Mouse (Mus musculus) hindbrain, embryonic 12.5 days (tissue): ENCODE data around the gene Slco1a5. TPM values are rescaled to one million over a fixed set of nuclear protein-coding genes. Genes with fewer than 3 reads are reported as not detected.

Experiments used
- ATAC-seq: fragments of 200-750 bp; cut with Nextera tagmentation; 2 replicates; pipeline ENCODE4 v1.8.0; 2017; ENCODE audit warnings: moderate TSS enrichment; ENCODE audit not compliant: low FRiP score
- H3K27ac ChIP-seq: fragments of 300-500 bp; sonication (generic); 2 replicates; pipeline ENCODE4 v1.5.1; 2016; ENCODE audit warnings: mild to moderate bottlenecking
- H3K27me3 ChIP-seq: fragments of 300-500 bp; sonication (generic); 2 replicates; pipeline ENCODE4 v1.6.1; 2016; ENCODE audit warnings: mild to moderate bottlenecking
- H3K36me3 ChIP-seq: fragments of 300-500 bp; sonication (generic); 2 replicates; pipeline ENCODE4 v1.6.1; 2016; ENCODE audit warnings: mild to moderate bottlenecking
- H3K4me1 ChIP-seq: fragments of 300-500 bp; sonication (generic); 2 replicates; pipeline ENCODE4 v1.6.1; 2016
- H3K4me2 ChIP-seq: fragments of 300-500 bp; sonication (generic); replicated peaks from 2 replicates; pipeline ENCODE4 v1.6.1; 2016; ENCODE audit warnings: mild to moderate bottlenecking
- H3K4me3 ChIP-seq: fragments of 300-500 bp; sonication (generic); 2 replicates; pipeline ENCODE4 v1.5.1; 2016; ENCODE audit warnings: mild to moderate bottlenecking
- H3K9ac ChIP-seq: fragments of 300-500 bp; sonication (generic); 2 replicates; pipeline ENCODE4 v1.6.1; 2016; ENCODE audit warnings: mild to moderate bottlenecking, moderate library complexity
- H3K9me3 ChIP-seq: fragments of 300-500 bp; sonication (generic); replicated peaks from 2 replicates; pipeline ENCODE4 v1.6.1; 2016; ENCODE audit warnings: mild to moderate bottlenecking
- WGBS: fragments of 180-500 bp; shearing (Covaris S2); methylation state at CpG from one replicate; pipeline ENCODE4 v1.1.7; 2016; 5-methylcytosine and 5-hydroxymethylcytosine counted together
- polyA plus RNA-seq: library from polyadenylated mRNA; unstranded; fragments of >200 nt; fragmentation: Nextera tagmentation; extraction: Ambion mirVana; gene quantifications from 2 replicates; pipeline ENCODE4 v1.2.1, GENCODE M21; 2016

The Slco1a5 gene
- polyA plus RNA-seq, 1 experiment from 2014 or later, result 0.83 TPM

GRCm38 (mm10) chr6:142345440-142346038, 22.8 kb upstream of the Slco1a5 start, which contains the start of gene Pyroxd1:
Pyroxd1 (plus strand) TSS chr6:142345654.
- H3K36me3 ChIP-seq, result peaks cover 12% of the 10 kb centered on the region
- H3K27ac ChIP-seq, result peak within 1 kb of the TSS; percentile 88
- peak within 1 kb of the TSS; percentile 81 for H3K4me3 ChIP-seq
- 0 out of 2 replicates have a peak, but pooled peaks cover 10% of the 10 kb centered on the region for H3K4me1 ChIP-seq
- WGBS, result 1% methylated on average over 48 of the region's 48 CpGs
- no peaks in the 10 kb centered on the region for H3K27me3 ChIP-seq
- peak; percentile 93 for ATAC-seq
- no peaks in the 10 kb centered on the region for H3K9me3 ChIP-seq
- H3K9ac ChIP-seq, result peak within 1 kb of the TSS; percentile 73
- peak within 1 kb of the TSS; percentile 52 for H3K4me2 ChIP-seq

GRCm38 (mm10) chr6:142343561-142343960, 20.8 kb upstream of the Slco1a5 start:
- H3K27ac ChIP-seq, result no peak overlapping the region
- 71% methylated on average over 2 of the region's 2 CpGs for WGBS
- H3K27me3 ChIP-seq, result no peaks in the 10 kb centered on the region
- H3K9me3 ChIP-seq, result no peaks in the 10 kb centered on the region
- no peak overlapping the region for H3K4me3 ChIP-seq
- no peaks in the 10 kb centered on the region for H3K36me3 ChIP-seq
- ATAC-seq, result no peak
- no peak overlapping the region for H3K9ac ChIP-seq
- H3K4me1 ChIP-seq, result 0 out of 2 replicates have a peak, but pooled peaks cover 10% of the 10 kb centered on the region
- no peak overlapping the region for H3K4me2 ChIP-seq

- H3K36me3 ChIP-seq, result no peaks in the 10 kb centered on the region
- no peak overlapping the region for H3K4me3 ChIP-seq
- no peak overlapping the region for H3K4me2 ChIP-seq
- H3K27me3 ChIP-seq, result no peaks in the 10 kb centered on the region
- H3K9ac ChIP-seq, result no peak overlapping the region
- no peaks in the 10 kb centered on the region for H3K4me1 ChIP-seq
- no peaks in the 10 kb centered on the region for H3K9me3 ChIP-seq
- no peak overlapping the region for H3K27ac ChIP-seq
- no peak for ATAC-seq
- WGBS, result 61% methylated on average over 2 of the region's 2 CpGs
Observed at GRCm38 (mm10) chr6:142339576-142339975, 16.8 kb upstream of the Slco1a5 start.

GRCm38 (mm10) chr6:142338961-142339360, 16.2 kb upstream of the Slco1a5 start:
- Histone ChIP-seq H3K4me2 (no peak overlapping the region), H3K27me3 (no peaks in the 10 kb centered on the region), H3K9ac (no peak overlapping the region), H3K4me3 (no peak overlapping the region), H3K9me3 (no peaks in the 10 kb centered on the region), H3K27ac (no peak overlapping the region), H3K4me1 (no peaks in the 10 kb centered on the region), H3K36me3 (no peaks in the 10 kb centered on the region)
- 69% methylated on average over 2 of the region's 2 CpGs for WGBS
- ATAC-seq, result no peak

- no peak for ATAC-seq
- H3K9ac ChIP-seq, result no peak overlapping the region
- H3K27me3 ChIP-seq, result no peaks in the 10 kb centered on the region
- no peak overlapping the region for H3K27ac ChIP-seq
- no peaks in the 10 kb centered on the region for H3K9me3 ChIP-seq
- H3K4me2 ChIP-seq, result no peak overlapping the region
- H3K36me3 ChIP-seq, result no peaks in the 10 kb centered on the region
- no peaks in the 10 kb centered on the region for H3K4me1 ChIP-seq
- H3K4me3 ChIP-seq, result no peak overlapping the region
- 63% methylated on average over 1 of the region's 1 CpGs for WGBS
Observed at GRCm38 (mm10) chr6:142329201-142329600, 6.4 kb upstream of the Slco1a5 start.

GRCm38 (mm10) chr6:142326598-142326997, 3.8 kb upstream of the Slco1a5 start:
- no peaks in the 10 kb centered on the region for H3K36me3 ChIP-seq
- no peaks in the 10 kb centered on the region for H3K9me3 ChIP-seq
- H3K4me1 ChIP-seq, result 0 out of 2 replicates have a peak, but pooled peaks cover 3% of the 10 kb centered on the region
- no peak for ATAC-seq
- H3K4me2 ChIP-seq, result no peak overlapping the region
- 83% methylated on average over 3 of the region's 3 CpGs for WGBS
- no peaks in the 10 kb centered on the region for H3K27me3 ChIP-seq
- no peak overlapping the region for H3K27ac ChIP-seq
- H3K4me3 ChIP-seq, result no peak overlapping the region
- H3K9ac ChIP-seq, result no peak overlapping the region

- Histone ChIP-seq H3K27ac (no peak overlapping the region), H3K27me3 (no peaks in the 10 kb centered on the region), H3K9me3 (no peaks in the 10 kb centered on the region), H3K36me3 (no peaks in the 10 kb centered on the region), H3K9ac (no peak overlapping the region), H3K4me1 (no peaks in the 10 kb centered on the region), H3K4me2 (no peak overlapping the region), H3K4me3 (no peak overlapping the region)
- ATAC-seq, result no peak
Observed at GRCm38 (mm10) chr6:142317106-142317505, 5.7 kb downstream of the Slco1a5 start.

GRCm38 (mm10) chr6:142314285-142314684, 8.5 kb downstream of the Slco1a5 start:
- no peak for ATAC-seq
- H3K9ac ChIP-seq, result no peak overlapping the region
- WGBS, result 85% methylated on average over 5 of the region's 5 CpGs
- no peak overlapping the region for H3K4me2 ChIP-seq
- H3K4me1 ChIP-seq, result no peaks in the 10 kb centered on the region
- no peaks in the 10 kb centered on the region for H3K27me3 ChIP-seq
- no peak overlapping the region for H3K27ac ChIP-seq
- peaks cover 7% of the 10 kb centered on the region; the same call in 1 of the 2 replicates for H3K9me3 ChIP-seq
- no peaks in the 10 kb centered on the region for H3K36me3 ChIP-seq
- no peak overlapping the region for H3K4me3 ChIP-seq

GRCm38 (mm10) chr6:142305076-142305475, 17.7 kb downstream of the Slco1a5 start:
- no peaks in the 10 kb centered on the region for H3K4me1 ChIP-seq
- no peaks in the 10 kb centered on the region for H3K27me3 ChIP-seq
- no peak for ATAC-seq
- H3K9me3 ChIP-seq, result peaks cover 6% of the 10 kb centered on the region; the same call in 1 of the 2 replicates
- no peak overlapping the region for H3K9ac ChIP-seq
- no peaks in the 10 kb centered on the region for H3K36me3 ChIP-seq
- H3K4me2 ChIP-seq, result no peak overlapping the region
- no peak overlapping the region for H3K4me3 ChIP-seq
- H3K27ac ChIP-seq, result no peak overlapping the region

GRCm38 (mm10) chr6:142298098-142298497, 24.7 kb downstream of the Slco1a5 start, which contains the start of gene Iapp:
Iapp (plus strand) TSS chr6:142298423.
- WGBS, result 48% methylated on average over 4 of the region's 4 CpGs
- Histone ChIP-seq H3K27me3 (no peaks in the 10 kb centered on the region), H3K36me3 (no peaks in the 10 kb centered on the region), H3K9me3 (no peaks in the 10 kb centered on the region), H3K4me1 (no peaks in the 10 kb centered on the region), H3K9ac (no peak within 1 kb of the TSS), H3K27ac (no peak within 1 kb of the TSS), H3K4me3 (no peak within 1 kb of the TSS), H3K4me2 (no peak within 1 kb of the TSS)
- ATAC-seq, result no peak

- H3K4me3 ChIP-seq, result no peak overlapping the region
- 59% methylated on average over 12 of the region's 12 CpGs for WGBS
- H3K4me1 ChIP-seq, result no peaks in the 10 kb centered on the region
- H3K27me3 ChIP-seq, result no peaks in the 10 kb centered on the region
- H3K36me3 ChIP-seq, result no peaks in the 10 kb centered on the region
- no peak overlapping the region for H3K27ac ChIP-seq
- no peaks in the 10 kb centered on the region for H3K9me3 ChIP-seq
- no peak for ATAC-seq
- H3K9ac ChIP-seq, result no peak overlapping the region
- no peak overlapping the region for H3K4me2 ChIP-seq
Observed at GRCm38 (mm10) chr6:142289413-142290118, 33.2 kb downstream of the Slco1a5 start.

- H3K27me3 ChIP-seq, result no peaks in the 10 kb centered on the region
- no peaks in the 10 kb centered on the region for H3K9me3 ChIP-seq
- H3K36me3 ChIP-seq, result no peaks in the 10 kb centered on the region
- no peak overlapping the region for H3K4me3 ChIP-seq
- WGBS, result 3% methylated on average over 4 of the region's 4 CpGs
- H3K4me2 ChIP-seq, result no peak overlapping the region
- H3K9ac ChIP-seq, result no peak overlapping the region
- no peak overlapping the region for H3K27ac ChIP-seq
- no peak for ATAC-seq
- no peaks in the 10 kb centered on the region for H3K4me1 ChIP-seq
Observed at GRCm38 (mm10) chr6:142275721-142276442, 46.9 kb downstream of the Slco1a5 start.
